Mouse (Mus musculus): ENCODE measurements at regions not wholly inside any gene's neighbourhood (a gene's known extent, or its start where the extent isn't known, plus 50 kb on each side); places are given as distances from the start of the nearest gene placed in this dataset.

DNA sequence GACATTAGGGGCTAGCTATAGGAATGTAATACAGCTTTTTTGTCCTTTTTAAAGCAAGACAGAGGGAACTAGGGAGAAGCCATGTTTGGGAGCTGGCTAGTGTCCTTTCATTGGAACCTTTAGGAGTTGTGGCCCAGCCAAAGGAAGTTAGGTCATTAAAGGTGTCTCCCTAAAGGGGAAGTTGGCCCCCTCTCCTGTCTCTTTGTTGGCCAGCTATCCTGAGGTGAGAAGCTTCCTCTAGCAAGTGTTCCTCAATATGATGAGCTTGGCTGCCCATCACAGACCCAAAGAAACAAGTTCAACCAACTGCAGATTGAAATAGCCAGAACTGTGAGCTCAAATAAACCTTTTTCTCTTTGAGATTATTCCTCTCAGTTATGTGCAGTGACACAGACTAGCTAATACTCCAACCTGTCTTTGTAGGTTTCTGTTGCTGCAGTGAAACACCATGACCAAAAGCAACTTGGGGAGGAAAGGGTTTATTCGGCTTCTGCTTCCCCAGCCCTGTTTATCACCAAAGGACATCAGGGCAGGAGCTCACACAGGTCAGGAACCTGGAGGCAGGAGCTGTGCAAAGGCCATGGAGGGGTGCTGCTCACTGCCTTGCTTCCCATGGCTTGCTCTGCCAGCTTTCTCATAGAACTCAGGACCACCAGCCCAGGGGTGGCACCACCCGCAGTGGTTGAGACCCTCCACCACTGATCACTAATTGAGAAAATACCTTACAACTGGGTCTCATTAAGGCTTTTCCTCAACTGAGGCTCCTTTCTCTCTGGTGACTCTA is 94.0 kb upstream of the Ccn6 start:
- Histone ChIP-seq H3K27me3 (ENCODE audit: control insufficient read depth, insufficient read depth, low read length) (no peaks in the 10 kb centered on the region), H3K4me1 (replicated peaks; ENCODE audit: control insufficient read depth, insufficient read depth) (no peaks in the 10 kb centered on the region), H3K9me3 (ENCODE audit: control insufficient read depth, low read length) (no peaks in the 10 kb centered on the region), H3K4me3 (ENCODE audit: low read depth, low read length) (no peak overlapping the region), H3K9ac (ENCODE audit: low read length) (no peak overlapping the region), H3K36me3 (ENCODE audit: control insufficient read depth, insufficient read depth, low read length) (no peaks in the 10 kb centered on the region), H3K27ac (replicated peaks) (no peak overlapping the region), H3K4me2 (replicated peaks; ENCODE audit: low read depth) (no peak overlapping the region)
- 90% methylated on average over 2 of the region's 2 CpGs for WGBS
- TF ChIP-seq EP300 (optimal IDR thresholded peaks at IDR 0.05) (no peak), CTCF (IDR thresholded peaks at IDR 0.05; ENCODE audit: low read depth) (no peak)
- ATAC-seq (ENCODE audit: low FRiP score, low TSS enrichment) = no peak
- DNase-seq (ENCODE audit: low spot score) = no peak

- H3K27me3 ChIP-seq (ENCODE audit: control insufficient read depth, insufficient read depth, low read length) = no peaks in the 10 kb centered on the region
- DNase-seq (ENCODE audit: low spot score) (no peak), ATAC-seq (ENCODE audit: low FRiP score, low TSS enrichment) (no peak)
- H3K9ac ChIP-seq (ENCODE audit: low read length) = no peak overlapping the region
- H3K36me3 ChIP-seq (ENCODE audit: control insufficient read depth, insufficient read depth, low read length) = no peaks in the 10 kb centered on the region
- no peaks in the 10 kb centered on the region for H3K4me1 ChIP-seq (replicated peaks; ENCODE audit: control insufficient read depth, insufficient read depth)
- H3K9me3 ChIP-seq (ENCODE audit: control insufficient read depth, low read length) = no peaks in the 10 kb centered on the region
- WGBS = 65% methylated on average over 2 of the region's 2 CpGs
- no peak overlapping the region for H3K27ac ChIP-seq (replicated peaks)
- no peak overlapping the region for H3K4me3 ChIP-seq (ENCODE audit: low read depth, low read length)
- H3K4me2 ChIP-seq (replicated peaks; ENCODE audit: low read depth) = no peak overlapping the region
- TF ChIP-seq EP300 (optimal IDR thresholded peaks at IDR 0.05) (no peak), CTCF (IDR thresholded peaks at IDR 0.05; ENCODE audit: low read depth) (no peak)
Observed at GRCm38 (mm10) chr10:39254561-39254960, 91.0 kb upstream of the Ccn6 start.

DNA sequence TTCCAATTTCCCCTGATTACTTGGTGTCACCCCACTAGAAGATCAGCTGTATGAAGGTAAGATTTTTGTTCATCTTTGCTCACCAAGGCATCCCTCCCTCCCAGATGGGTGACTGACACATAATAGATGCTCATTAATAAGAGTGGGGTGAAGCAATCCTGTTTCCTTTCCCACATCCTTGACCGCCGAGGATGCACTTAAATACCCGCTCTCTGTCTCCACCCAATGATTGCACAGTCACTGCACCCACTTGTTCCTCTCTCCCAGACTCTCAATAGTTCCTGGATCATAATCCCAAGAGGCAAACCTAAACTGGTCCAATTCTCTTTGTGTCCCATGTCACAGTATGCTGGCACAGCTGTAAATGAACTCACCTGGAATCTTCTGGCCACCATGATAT is 86.4 kb upstream of the Ccn6 start:
- no peak for DNase-seq (ENCODE audit: low spot score)

DNA sequence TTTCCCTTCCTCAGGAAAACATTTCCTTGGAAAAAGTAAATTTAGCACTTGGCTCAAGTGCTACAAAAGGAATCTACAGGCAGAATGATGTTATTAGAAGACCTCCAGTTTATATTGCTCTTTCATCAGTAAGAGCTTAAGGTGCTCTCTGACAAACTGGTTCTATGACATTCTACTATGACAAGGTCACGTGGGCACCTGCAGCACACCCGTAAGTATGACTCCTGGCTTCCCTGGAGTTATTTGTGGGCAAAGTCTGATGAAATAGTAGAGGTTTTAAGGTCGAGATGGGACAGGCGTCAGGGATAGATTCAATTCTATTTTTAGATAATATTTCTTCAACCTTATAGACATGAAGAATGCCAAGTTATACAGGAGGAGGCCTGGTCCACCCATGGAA is 84.9 kb upstream of the Ccn6 start:
- H3K36me3 ChIP-seq (ENCODE audit: control insufficient read depth, insufficient read depth, low read length) = no peaks in the 10 kb centered on the region
- H3K9ac ChIP-seq (ENCODE audit: low read length) = no peak overlapping the region
- no peaks in the 10 kb centered on the region for H3K4me1 ChIP-seq (replicated peaks; ENCODE audit: control insufficient read depth, insufficient read depth)
- TF ChIP-seq CTCF (IDR thresholded peaks at IDR 0.05; ENCODE audit: low read depth) (no peak), EP300 (optimal IDR thresholded peaks at IDR 0.05) (no peak)
- no peak overlapping the region for H3K4me3 ChIP-seq (ENCODE audit: low read depth, low read length)
- no peaks in the 10 kb centered on the region for H3K27me3 ChIP-seq (ENCODE audit: control insufficient read depth, insufficient read depth, low read length)
- H3K4me2 ChIP-seq (replicated peaks; ENCODE audit: low read depth) = no peak overlapping the region
- H3K9me3 ChIP-seq (ENCODE audit: control insufficient read depth, low read length) = no peaks in the 10 kb centered on the region
- 63% methylated on average over 4 of the region's 4 CpGs for WGBS
- DNase-seq (ENCODE audit: low spot score) = no peak
- ATAC-seq (ENCODE audit: low FRiP score, low TSS enrichment) = no peak
- H3K27ac ChIP-seq (replicated peaks) = 0 out of 2 replicates have a peak overlapping the region, but pooled peaks have one; percentile 24

More for the DNA sequence above, 86.4 kb upstream of the Ccn6 start:
- 64% methylated on average over 3 of the region's 3 CpGs for WGBS
- H3K9me3 ChIP-seq (ENCODE audit: control insufficient read depth, low read length) = no peaks in the 10 kb centered on the region
- H3K9ac ChIP-seq (ENCODE audit: low read length) = no peak overlapping the region
- no peak overlapping the region for H3K4me2 ChIP-seq (replicated peaks; ENCODE audit: low read depth)
- no peaks in the 10 kb centered on the region for H3K4me1 ChIP-seq (replicated peaks; ENCODE audit: control insufficient read depth, insufficient read depth)
- H3K27me3 ChIP-seq (ENCODE audit: control insufficient read depth, insufficient read depth, low read length) = no peaks in the 10 kb centered on the region
- TF ChIP-seq EP300 (optimal IDR thresholded peaks at IDR 0.05) (no peak), CTCF (IDR thresholded peaks at IDR 0.05; ENCODE audit: low read depth) (no peak)
- no peak for ATAC-seq (ENCODE audit: low FRiP score, low TSS enrichment)
- H3K27ac ChIP-seq (replicated peaks) = no peak overlapping the region
- H3K4me3 ChIP-seq (ENCODE audit: low read depth, low read length) = no peak overlapping the region
- no peaks in the 10 kb centered on the region for H3K36me3 ChIP-seq (ENCODE audit: control insufficient read depth, insufficient read depth, low read length)

DNA sequence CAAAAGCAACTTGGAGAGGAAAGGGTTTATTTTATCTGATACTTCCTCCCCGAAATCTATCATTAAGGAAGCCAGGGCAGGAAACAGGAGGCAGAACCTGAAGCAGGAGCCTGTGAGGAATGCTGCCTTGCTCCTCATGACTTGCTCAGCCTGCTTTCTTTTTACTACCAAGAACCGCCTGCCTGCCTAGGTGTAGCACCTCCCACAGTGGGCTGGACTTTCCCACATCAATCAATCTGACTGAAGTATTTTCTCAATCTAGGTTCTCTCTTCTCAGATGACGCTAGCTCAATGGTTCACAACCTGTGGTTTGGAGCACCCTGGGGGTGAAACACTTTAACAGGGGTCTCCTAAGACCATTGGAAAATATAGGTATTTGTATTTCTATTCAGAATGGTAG is 83.4 kb upstream of the Ccn6 start:
- no peak overlapping the region for H3K9ac ChIP-seq (ENCODE audit: low read length)
- no peak for DNase-seq (ENCODE audit: low spot score)
- 53% methylated on average over 3 of the region's 3 CpGs for WGBS
- no peak overlapping the region for H3K27ac ChIP-seq (replicated peaks)
- TF ChIP-seq EP300 (optimal IDR thresholded peaks at IDR 0.05) (no peak), CTCF (IDR thresholded peaks at IDR 0.05; ENCODE audit: low read depth) (no peak)
- H3K4me3 ChIP-seq (ENCODE audit: low read depth, low read length) = no peak overlapping the region
- no peaks in the 10 kb centered on the region for H3K9me3 ChIP-seq (ENCODE audit: control insufficient read depth, low read length)
- no peak overlapping the region for H3K4me2 ChIP-seq (replicated peaks; ENCODE audit: low read depth)
- no peaks in the 10 kb centered on the region for H3K4me1 ChIP-seq (replicated peaks; ENCODE audit: control insufficient read depth, insufficient read depth)
- no peaks in the 10 kb centered on the region for H3K27me3 ChIP-seq (ENCODE audit: control insufficient read depth, insufficient read depth, low read length)
- no peak for ATAC-seq (ENCODE audit: low FRiP score, low TSS enrichment)
- H3K36me3 ChIP-seq (ENCODE audit: control insufficient read depth, insufficient read depth, low read length) = no peaks in the 10 kb centered on the region

DNA sequence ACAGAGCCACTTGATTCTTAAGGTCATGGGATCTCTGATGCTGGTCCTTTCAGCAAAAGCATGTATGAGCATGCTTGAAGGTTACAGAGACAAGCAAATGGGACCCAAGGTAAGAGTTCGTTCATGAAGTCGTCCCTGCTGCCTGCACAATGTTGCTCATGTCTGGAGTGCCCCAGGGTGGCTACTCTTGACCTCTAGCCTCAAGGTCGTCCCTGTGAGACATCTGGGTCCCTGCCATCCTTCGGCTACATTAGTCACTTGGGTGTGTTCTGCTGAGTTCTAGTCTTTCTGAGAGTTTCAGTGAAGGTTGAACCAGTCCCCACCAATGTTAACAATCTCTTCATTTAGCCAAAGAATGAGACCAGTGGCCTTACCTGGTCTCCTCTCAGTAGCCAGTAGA is 81.5 kb upstream of the Ccn6 start:
- Histone ChIP-seq H3K4me3 (ENCODE audit: low read depth, low read length) (no peak overlapping the region), H3K9me3 (ENCODE audit: control insufficient read depth, low read length) (no peaks in the 10 kb centered on the region), H3K4me1 (replicated peaks; ENCODE audit: control insufficient read depth, insufficient read depth) (no peaks in the 10 kb centered on the region), H3K36me3 (ENCODE audit: control insufficient read depth, insufficient read depth, low read length) (no peaks in the 10 kb centered on the region), H3K9ac (ENCODE audit: low read length) (no peak overlapping the region), H3K27ac (replicated peaks) (no peak overlapping the region), H3K27me3 (ENCODE audit: control insufficient read depth, insufficient read depth, low read length) (no peaks in the 10 kb centered on the region), H3K4me2 (replicated peaks; ENCODE audit: low read depth) (no peak overlapping the region)
- no peak for TF ChIP-seq EP300 (optimal IDR thresholded peaks at IDR 0.05)
- TF ChIP-seq CTCF (IDR thresholded peaks at IDR 0.05; ENCODE audit: low read depth) = no peak
- DNase-seq (ENCODE audit: low spot score) = no peak
- no peak for ATAC-seq (ENCODE audit: low FRiP score, low TSS enrichment)
- 72% methylated on average over 4 of the region's 4 CpGs for WGBS
